Mouse (Mus musculus) MEL (cell line): ENCODE measurements around the gene Fndc7. TPM values are rescaled to one million over a fixed set of nuclear protein-coding genes. Genes with fewer than 3 reads are reported as not detected.

Source experiments
- DNase-seq: peaks from one replicate; pipeline ENCODE4 v3.0.0; 2011; ENCODE audit warnings: low read depth, low spot score
- H3K27ac ChIP-seq: 2 replicates; pipeline ENCODE4 v1.5.1; 2012; ENCODE audit warnings: low read depth, mild to moderate bottlenecking, control low read depth, low read length, moderate library complexity; ENCODE audit not compliant: control insufficient read depth
- H3K27me3 ChIP-seq, 2 experiments: fragments of 150-350 bp in 1 of 2; sonication (generic) in 1 of 2; 2 replicates each; pipeline ENCODE4 v1.6.1; 2012; ENCODE audit warnings: low read length in 2 of 2, mild to moderate bottlenecking in 2 of 2, improper control_type of control experiment in 1 of 2, moderate library complexity in 1 of 2; ENCODE audit not compliant: insufficient read depth in 2 of 2, control insufficient read depth in 1 of 2
- H3K36me3 ChIP-seq, 2 experiments: 2 replicates each; pipeline ENCODE4 v1.6.1; 2012 to 2014; ENCODE audit warnings: low read length in 2 of 2, improper control_type of control experiment in 1 of 2, inconsistent platforms in 1 of 2, mild to moderate bottlenecking in 1 of 2; ENCODE audit not compliant: insufficient read depth in 2 of 2, control insufficient read depth in 1 of 2
- H3K4me1 ChIP-seq, 2 experiments: fragments of 150-350 bp in 1 of 2; sonication (generic) in 1 of 2; 2 replicates each; pipeline ENCODE4 v1.6.1; 2012; ENCODE audit warnings: low read length in 2 of 2, improper control_type of control experiment in 1 of 2, mild to moderate bottlenecking in 1 of 2; ENCODE audit not compliant: insufficient read depth in 2 of 2, control insufficient read depth in 1 of 2
- H3K4me3 ChIP-seq, 2 experiments: fragments of 150-350 bp in 1 of 2; sonication (generic) in 1 of 2; 2 replicates each; pipeline ENCODE4 v1.5.1; 2012; ENCODE audit warnings: low read depth in 2 of 2, low read length in 2 of 2, mild to moderate bottlenecking in 2 of 2, moderate library complexity in 2 of 2, control low read depth in 1 of 2, improper control_type of control experiment in 1 of 2; ENCODE audit not compliant: control insufficient read depth in 1 of 2, insufficient read depth in 1 of 2
- H3K79me2 ChIP-seq: 2 replicates; pipeline ENCODE4 v1.6.1; 2012; ENCODE audit warnings: mild to moderate bottlenecking, low read length, moderate library complexity; ENCODE audit not compliant: control insufficient read depth, poor library complexity, insufficient read depth
- H3K9ac ChIP-seq: 2 replicates; pipeline ENCODE4 v1.6.1; 2012; ENCODE audit warnings: low read depth, mild to moderate bottlenecking, control low read depth, low read length, moderate library complexity; ENCODE audit not compliant: control insufficient read depth, poor library complexity, severe bottlenecking
- H3K9me3 ChIP-seq: fragments of 150-350 bp; sonication (generic); replicated peaks from 2 replicates; pipeline ENCODE4 v1.6.1; 2012; ENCODE audit warnings: mild to moderate bottlenecking, low read length, improper control_type of control experiment, moderate library complexity; ENCODE audit not compliant: insufficient read depth
- BHLHE40 ChIP-seq: IDR thresholded peaks from 2 replicates; pipeline ENCODE4 v1.6.1; 2012; ENCODE audit warnings: low read depth, mild to moderate bottlenecking, inconsistent platforms, low read length, improper control_type of control experiment, borderline replicate concordance
- CHD1 ChIP-seq: IDR thresholded peaks from 2 replicates; pipeline ENCODE4 v1.6.1; 2012; ENCODE audit warnings: low read depth, mild to moderate bottlenecking, inconsistent platforms, low read length, improper control_type of control experiment
- CHD2 ChIP-seq: IDR thresholded peaks from 2 replicates; pipeline ENCODE4 v1.6.1; 2011; ENCODE audit warnings: low read length, improper control_type of control experiment
- CTCF ChIP-seq, 3 experiments: IDR thresholded peaks in 2 of 3; conservative IDR thresholded peaks in 1 of 3; 2 replicates each; pipeline ENCODE4 v1.5.1; 2011 to 2012; ENCODE audit warnings: low read length in 3 of 3, low read depth in 2 of 3, mild to moderate bottlenecking in 2 of 3, improper control_type of control experiment in 1 of 3, inconsistent platforms in 1 of 3, mixed read lengths in 1 of 3, moderate library complexity in 1 of 3; ENCODE audit not compliant: control insufficient read depth in 1 of 3, insufficient read depth in 1 of 3, poor library complexity in 1 of 3, severe bottlenecking in 1 of 3
- E2F4 ChIP-seq: IDR thresholded peaks from 2 replicates; pipeline ENCODE4 v1.6.1; 2011; ENCODE audit warnings: low read depth, low read length, improper control_type of control experiment, borderline replicate concordance
- ELF1 ChIP-seq: IDR thresholded peaks from 2 replicates; pipeline ENCODE4 v1.6.1; 2014; ENCODE audit warnings: low read depth, mild to moderate bottlenecking, inconsistent platforms, low read length, improper control_type of control experiment, moderate library complexity
- EP300 ChIP-seq, 2 experiments: IDR thresholded peaks; 2 replicates each; pipeline ENCODE4 v1.6.1; 2011; ENCODE audit warnings: improper control_type of control experiment in 2 of 2, low read length in 2 of 2, low read depth in 1 of 2, mild to moderate bottlenecking in 1 of 2
- ETS1 ChIP-seq: IDR thresholded peaks from 2 replicates; pipeline ENCODE4 v1.6.1; 2012; ENCODE audit warnings: low read depth, mild to moderate bottlenecking, inconsistent platforms, low read length, improper control_type of control experiment, moderate library complexity
- GABPA ChIP-seq: IDR thresholded peaks from 2 replicates; pipeline ENCODE4 v1.6.1; 2012; ENCODE audit warnings: low read depth, mild to moderate bottlenecking, inconsistent platforms, low read length, improper control_type of control experiment, moderate library complexity
- GATA1 ChIP-seq: IDR thresholded peaks from 2 replicates; pipeline ENCODE4 v1.6.1; 2011; ENCODE audit warnings: low read depth, low read length, improper control_type of control experiment
- HCFC1 ChIP-seq: IDR thresholded peaks from 2 replicates; pipeline ENCODE4 v1.6.1; 2012; ENCODE audit warnings: low read depth, mild to moderate bottlenecking, inconsistent platforms, low read length, improper control_type of control experiment, moderate library complexity
- JUND ChIP-seq: IDR thresholded peaks from 2 replicates; pipeline ENCODE4 v1.6.1; 2011; ENCODE audit warnings: low read depth, mild to moderate bottlenecking, improper control_type of control experiment, low read length
- KAT2A ChIP-seq: conservative IDR thresholded peaks from 2 replicates; pipeline ENCODE4 v1.6.1; 2012; ENCODE audit warnings: low read depth, low read length, improper control_type of control experiment, inconsistent platforms
- MAX ChIP-seq: IDR thresholded peaks from 2 replicates; pipeline ENCODE4 v1.6.1; 2011; ENCODE audit warnings: low read length, improper control_type of control experiment
- MAZ ChIP-seq: IDR thresholded peaks from 2 replicates; pipeline ENCODE4 v1.6.1; 2012; ENCODE audit warnings: low read depth, mild to moderate bottlenecking, inconsistent platforms, low read length, improper control_type of control experiment
- MEF2A ChIP-seq: IDR thresholded peaks from 2 replicates; pipeline ENCODE4 v1.6.1; 2014; ENCODE audit warnings: low read depth, mild to moderate bottlenecking, inconsistent platforms, low read length, improper control_type of control experiment; ENCODE audit not compliant: poor library complexity, insufficient replicate concordance, severe bottlenecking; ENCODE audit errors: extremely low read depth
- MXI1 ChIP-seq: IDR thresholded peaks from 2 replicates; pipeline ENCODE4 v1.6.1; 2011; ENCODE audit warnings: mild to moderate bottlenecking, low read depth, low read length, improper control_type of control experiment
- MYB ChIP-seq: IDR thresholded peaks from 2 replicates; pipeline ENCODE4 v1.6.1; 2011; ENCODE audit warnings: mild to moderate bottlenecking, low read depth, low read length, improper control_type of control experiment
- MYC ChIP-seq: IDR thresholded peaks from 2 replicates; pipeline ENCODE4 v1.6.1; 2011; ENCODE audit warnings: low read depth, mild to moderate bottlenecking, low read length, improper control_type of control experiment, moderate library complexity
- NELFE ChIP-seq: IDR thresholded peaks from 2 replicates; pipeline ENCODE4 v1.6.1; 2011; ENCODE audit warnings: low read depth, low read length, improper control_type of control experiment
- NRF1 ChIP-seq: IDR thresholded peaks from 2 replicates; pipeline ENCODE4 v1.6.1; 2014; ENCODE audit warnings: low read depth, mild to moderate bottlenecking, inconsistent platforms, low read length, improper control_type of control experiment, moderate library complexity; ENCODE audit not compliant: poor library complexity, insufficient read depth, severe bottlenecking
- POLR2A ChIP-seq, 2 experiments: IDR thresholded peaks; 2 replicates each; pipeline ENCODE4 v1.6.1; 2011 to 2012; ENCODE audit warnings: low read length in 2 of 2, mild to moderate bottlenecking in 2 of 2, control low read depth in 1 of 2, improper control_type of control experiment in 1 of 2, low read depth in 1 of 2, moderate library complexity in 1 of 2; ENCODE audit not compliant: control insufficient read depth in 1 of 2, insufficient read depth in 1 of 2, poor library complexity in 1 of 2
- POLR2AphosphoS2 ChIP-seq: IDR thresholded peaks from 2 replicates; pipeline ENCODE4 v1.6.1; 2011; ENCODE audit warnings: low read length, improper control_type of control experiment
- POLR2AphosphoS5 ChIP-seq: IDR thresholded peaks from 2 replicates; pipeline ENCODE4 v1.6.1; 2012; ENCODE audit warnings: low read depth, borderline replicate concordance, mild to moderate bottlenecking, inconsistent platforms, low read length, moderate library complexity, mixed read lengths
- RAD21 ChIP-seq: IDR thresholded peaks from 2 replicates; pipeline ENCODE4 v1.6.1; 2011; ENCODE audit warnings: mild to moderate bottlenecking, low read depth, low read length, improper control_type of control experiment
- RCOR1 ChIP-seq: IDR thresholded peaks from 2 replicates; pipeline ENCODE4 v1.6.1; 2012; ENCODE audit warnings: low read depth, mild to moderate bottlenecking, inconsistent platforms, low read length, improper control_type of control experiment
- SIN3A ChIP-seq: IDR thresholded peaks from 2 replicates; pipeline ENCODE4 v1.6.1; 2012; ENCODE audit warnings: low read length, improper control_type of control experiment, inconsistent platforms
- SMC3 ChIP-seq: IDR thresholded peaks from 2 replicates; pipeline ENCODE4 v1.6.1; 2011; ENCODE audit warnings: low read depth, low read length, improper control_type of control experiment
- TAL1 ChIP-seq: IDR thresholded peaks from 2 replicates; pipeline ENCODE4 v1.6.1; 2012; ENCODE audit warnings: mild to moderate bottlenecking, inconsistent platforms, low read length, moderate library complexity, mixed read lengths
- TBP ChIP-seq: IDR thresholded peaks from 2 replicates; pipeline ENCODE4 v1.8.0; 2011; ENCODE audit warnings: low read depth, low read length, improper control_type of control experiment
- TCF12 ChIP-seq: IDR thresholded peaks from 2 replicates; pipeline ENCODE4 v1.6.1; 2014; ENCODE audit warnings: low read depth, mild to moderate bottlenecking, inconsistent platforms, low read length, improper control_type of control experiment, moderate library complexity
- UBTF ChIP-seq: IDR thresholded peaks from 2 replicates; pipeline ENCODE4 v1.6.1; 2012; ENCODE audit warnings: low read depth, mild to moderate bottlenecking, inconsistent platforms, low read length, improper control_type of control experiment, moderate library complexity, borderline replicate concordance; ENCODE audit not compliant: insufficient read depth
- USF1 ChIP-seq: IDR thresholded peaks from 2 replicates; pipeline ENCODE4 v1.6.1; 2014; ENCODE audit warnings: low read depth, mild to moderate bottlenecking, inconsistent platforms, low read length, improper control_type of control experiment, moderate library complexity
- USF2 ChIP-seq, 2 experiments: IDR thresholded peaks; 2 replicates each; pipeline ENCODE4 v1.6.1; 2011 to 2012; ENCODE audit warnings: improper control_type of control experiment in 2 of 2, low read length in 2 of 2, borderline replicate concordance in 1 of 2, inconsistent platforms in 1 of 2, low read depth in 1 of 2, mild to moderate bottlenecking in 1 of 2; ENCODE audit not compliant: insufficient read depth in 1 of 2
- ZC3H11A ChIP-seq: IDR thresholded peaks from 2 replicates; pipeline ENCODE4 v1.6.1; 2012; ENCODE audit warnings: low read depth, mild to moderate bottlenecking, inconsistent platforms, low read length, improper control_type of control experiment
- ZKSCAN1 ChIP-seq: IDR thresholded peaks from 2 replicates; pipeline ENCODE4 v1.6.1; 2012; ENCODE audit warnings: low read depth, mild to moderate bottlenecking, inconsistent platforms, low read length, improper control_type of control experiment, moderate library complexity
- ZMIZ1 ChIP-seq: IDR thresholded peaks from 2 replicates; pipeline ENCODE4 v1.6.1; 2012; ENCODE audit warnings: low read depth, mild to moderate bottlenecking, inconsistent platforms, low read length, improper control_type of control experiment, moderate library complexity
- ZNF384 ChIP-seq: IDR thresholded peaks from 2 replicates; pipeline ENCODE4 v1.6.1; 2012; ENCODE audit warnings: low read depth, mild to moderate bottlenecking, inconsistent platforms, low read length, improper control_type of control experiment
- polyA plus RNA-seq, 2 experiments: library from polyadenylated mRNA; stranded (reverse) in 1 of 2; unstranded in 1 of 2; fragments of >175 nt in 1 of 2; fragments of >200 nt in 1 of 2; gene quantifications; 2 replicates each; pipeline versions ENCODE4 v1.2.1 to v1.2.4; 2012; ENCODE audit warnings: low replicate concordance in 2 of 2, low read depth in 1 of 2; ENCODE audit not compliant: insufficient read length in 2 of 2, insufficient read depth in 1 of 2, missing spikeins in 1 of 2
- total RNA-seq: library from RNA; depleted of rRNA; stranded (reverse); fragments of 300-350 nt; gene quantifications from 2 replicates; pipeline ENCODE4 v1.2.3, GENCODE M21; 2012

The Fndc7 gene
- total and polyA plus RNA-seq, 3 experiments = 0.13 TPM; not detected in 2

GRCm38 (mm10) chr3:108850506-108850905 is 39.3 kb downstream of the Fndc7 start:
- Histone ChIP-seq H3K9ac (peak overlapping the region; percentile 33), H3K27ac (peak overlapping the region; percentile 38), H3K4me1 (peaks cover 4 to 15% of the 10 kb centered on the region in 2 experiments; a peak in 2 of 4 replicates)
- TF ChIP-seq SMC3 (no peak), MYB (no peak), RCOR1 (no peak), ETS1 (no peak; the same call in 1 of the 2 replicates), USF1 (no peak), CTCF (IDR thresholded peaks at IDR 0.05 in 2 of 3, conservative IDR thresholded peaks at IDR 0.05 in 1 of 3; ENCODE audit: control insufficient read depth in 1 of 3, insufficient read depth in 1 of 3, low read depth in 2 of 3, low read length in 3 of 3, poor library complexity in 1 of 3, severe bottlenecking in 1 of 3) (no peak), KAT2A (no peak), ZNF384 (no peak), RAD21 (no peak), E2F4 (no peak), TAL1 (no peak), NRF1 (no peak), CHD1 (no peak), MXI1 (0 out of 2 replicates have a peak, but pooled peaks have one; percentile 42), USF2 (IDR thresholded peaks at IDR 0.05; ENCODE audit: borderline replicate concordance in 1 of 2, insufficient read depth in 1 of 2, low read depth in 1 of 2, low read length in 2 of 2) (no peak), POLR2AphosphoS5 (no peak), MYC (peak; percentile 85; the same call in 1 of the 2 replicates), MAX (peak; percentile 75), ZMIZ1 (no peak), GATA1 (peak; percentile 46; the same call in 1 of the 2 replicates), ELF1 (no peak), GABPA (no peak), CHD2 (no peak), SIN3A (no peak), POLR2AphosphoS2 (no peak), ZC3H11A (no peak), TCF12 (no peak), JUND (no peak), TBP (peak; percentile 77), UBTF (no peak), EP300 (IDR thresholded peaks at IDR 0.05; ENCODE audit: low read depth in 1 of 2, low read length in 2 of 2) (peak; percentile 19 to 72; a peak in 1 of 4 replicates), MEF2A (no peak), HCFC1 (no peak), NELFE (no peak), ZKSCAN1 (no peak), POLR2A (IDR thresholded peaks at IDR 0.05; ENCODE audit: control insufficient read depth in 1 of 2, insufficient read depth in 1 of 2, low read depth in 1 of 2, low read length in 2 of 2, poor library complexity in 1 of 2) (no peak), MAZ (no peak), BHLHE40 (peak; percentile 65; the same call in 1 of the 2 replicates)

More at GRCm38 (mm10) chr3:108850506-108850905, 39.3 kb downstream of the Fndc7 start:
- H3K27me3 ChIP-seq = peaks cover 2 to 3% of the 10 kb centered on the region in 2 experiments; a peak in 3 of 4 replicates
- H3K36me3 ChIP-seq = peaks cover 0 to 8% of the 10 kb centered on the region in 2 experiments; a peak in 2 of 4 replicates
- peak overlapping the region; percentile 4 to 22; a peak in 2 of 4 replicates for H3K4me3 ChIP-seq
- no peaks in the 10 kb centered on the region for H3K79me2 ChIP-seq
- H3K9me3 ChIP-seq = no peaks in the 10 kb centered on the region
- peak; percentile 85 for DNase-seq
